Mouse (Mus musculus): ENCODE data around the gene 2010315B03Rik. TPM values are rescaled to one million over a fixed set of nuclear protein-coding genes. Genes with fewer than 3 reads are reported as not detected.
A peak's percentile ranks its signal among the peaks of the same experiment; 100 is the strongest.

The 2010315B03Rik gene
- polyA plus RNA-seq (2012; rRNA removed): 11.0 and 12.2 TPM in 2 replicates

GRCm38 (mm10) chr9:124312171-124313142 lies at the start of gene 2010315B03Rik:
2010315B03Rik (minus strand) TSS chr9:124312696.
- TF ChIP-seq POLR2A (IDR thresholded peaks at IDR 0.05; ENCODE audit: borderline replicate concordance, extremely low read depth, insufficient read depth, insufficient read length, poor library complexity, severe bottlenecking) (peak; percentile 34; the same call in 1 of the 2 replicates), CTCF (IDR thresholded peaks at IDR 0.05; ENCODE audit: borderline replicate concordance, extremely low read depth, insufficient read depth, insufficient read length) (no peak; the same call in 1 of the 2 replicates)
- DNase-seq (ENCODE audit: low read depth): peak; percentile 95

DNA sequence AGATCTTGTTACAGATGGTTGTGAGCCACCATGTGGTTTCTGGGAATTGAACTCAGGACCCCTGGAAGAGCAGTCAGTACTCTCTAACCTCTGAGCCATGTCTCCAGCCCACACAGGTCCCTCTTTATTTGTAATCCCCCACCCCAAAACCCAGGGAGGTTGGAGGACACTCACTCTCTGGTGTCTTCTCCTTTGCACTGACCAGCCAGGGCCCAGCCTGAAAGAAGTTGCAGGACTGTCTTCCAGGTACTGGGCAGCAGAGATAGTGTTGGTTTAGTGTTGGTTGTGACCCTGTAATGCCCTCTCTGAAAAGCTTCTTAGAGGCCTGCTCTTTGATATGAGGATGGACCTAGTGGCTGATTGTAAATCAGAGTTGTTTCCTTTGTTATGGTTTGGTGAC lies 994 bp downstream of the 2010315B03Rik start:
- TF ChIP-seq POLR2A (IDR thresholded peaks at IDR 0.05; ENCODE audit: borderline replicate concordance, extremely low read depth, insufficient read depth, insufficient read length, poor library complexity, severe bottlenecking) (no peak), CTCF (IDR thresholded peaks at IDR 0.05; ENCODE audit: borderline replicate concordance, extremely low read depth, insufficient read depth, insufficient read length) (no peak)

DNA sequence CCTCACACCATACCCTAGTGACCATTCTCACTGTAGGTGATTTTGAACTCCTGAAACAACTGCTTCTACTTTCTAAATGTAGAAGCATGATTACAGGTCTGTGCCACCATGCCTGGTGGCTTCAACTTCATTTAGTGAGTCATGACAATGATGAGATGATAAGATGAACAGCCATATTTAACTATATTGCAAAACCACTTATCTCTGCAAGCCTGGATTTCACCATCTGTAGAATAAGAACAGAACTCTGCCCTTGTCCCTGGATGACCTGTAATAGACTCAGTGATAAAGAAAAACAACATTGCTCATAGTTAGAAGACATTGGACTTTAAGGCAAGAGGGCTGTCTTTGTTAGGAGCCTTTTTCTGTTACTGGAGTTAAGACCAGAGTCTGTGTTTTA lies 24.2 kb downstream of the 2010315B03Rik start:
- no peak for DNase-seq (ENCODE audit: low read depth)
- TF ChIP-seq CTCF (IDR thresholded peaks at IDR 0.05; ENCODE audit: borderline replicate concordance, extremely low read depth, insufficient read depth, insufficient read length) (no peak), POLR2A (IDR thresholded peaks at IDR 0.05; ENCODE audit: borderline replicate concordance, extremely low read depth, insufficient read depth, insufficient read length, poor library complexity, severe bottlenecking) (no peak)

More for the DNA sequence above, 994 bp downstream of the 2010315B03Rik start:
- no peak for DNase-seq (ENCODE audit: low read depth)

- peak; percentile 97 for DNase-seq (ENCODE audit: low read depth)
- TF ChIP-seq CTCF (IDR thresholded peaks at IDR 0.05; ENCODE audit: borderline replicate concordance, extremely low read depth, insufficient read depth, insufficient read length) (no peak), POLR2A (IDR thresholded peaks at IDR 0.05; ENCODE audit: borderline replicate concordance, extremely low read depth, insufficient read depth, insufficient read length, poor library complexity, severe bottlenecking) (peak; percentile 63; the same call in 1 of the 2 replicates)
Observed at GRCm38 (mm10) chr9:124281912-124282686, 30.4 kb downstream of the 2010315B03Rik start.

- TF ChIP-seq POLR2A (IDR thresholded peaks at IDR 0.05; ENCODE audit: borderline replicate concordance, extremely low read depth, insufficient read depth, insufficient read length, poor library complexity, severe bottlenecking) (no peak), CTCF (IDR thresholded peaks at IDR 0.05; ENCODE audit: borderline replicate concordance, extremely low read depth, insufficient read depth, insufficient read length) (no peak)
- peak; percentile 44 for DNase-seq (ENCODE audit: low read depth)
Observed at GRCm38 (mm10) chr9:124281448-124281791, 31.1 kb downstream of the 2010315B03Rik start.

GRCm38 (mm10) chr9:124280576-124281447 lies 31.7 kb downstream of the 2010315B03Rik start:
- TF ChIP-seq POLR2A (IDR thresholded peaks at IDR 0.05; ENCODE audit: borderline replicate concordance, extremely low read depth, insufficient read depth, insufficient read length, poor library complexity, severe bottlenecking): no peak
- DNase-seq (ENCODE audit: low read depth): peak; percentile 5

DNA sequence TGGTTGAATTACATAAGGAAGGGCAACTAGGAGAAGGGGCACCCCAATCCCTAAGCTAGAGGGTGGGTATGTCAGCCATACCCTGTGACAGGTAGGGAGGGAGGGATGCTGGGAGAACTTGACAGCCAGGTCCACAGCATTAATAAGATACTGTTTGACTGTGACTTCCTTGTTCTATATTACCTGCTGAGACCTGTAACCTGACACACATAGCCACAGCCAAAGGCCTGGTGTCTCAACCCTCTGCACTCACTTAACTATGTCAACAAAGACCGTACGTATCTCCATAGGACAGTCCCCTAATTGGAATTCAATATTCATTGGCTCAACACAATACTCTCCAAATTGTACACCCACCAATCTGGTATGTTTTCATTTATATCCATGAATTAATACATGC lies 33.2 kb downstream of the 2010315B03Rik start:
- DNase-seq (ENCODE audit: low read depth): no peak
- TF ChIP-seq CTCF (IDR thresholded peaks at IDR 0.05; ENCODE audit: borderline replicate concordance, extremely low read depth, insufficient read depth, insufficient read length) (no peak), POLR2A (IDR thresholded peaks at IDR 0.05; ENCODE audit: borderline replicate concordance, extremely low read depth, insufficient read depth, insufficient read length, poor library complexity, severe bottlenecking) (no peak)

DNA sequence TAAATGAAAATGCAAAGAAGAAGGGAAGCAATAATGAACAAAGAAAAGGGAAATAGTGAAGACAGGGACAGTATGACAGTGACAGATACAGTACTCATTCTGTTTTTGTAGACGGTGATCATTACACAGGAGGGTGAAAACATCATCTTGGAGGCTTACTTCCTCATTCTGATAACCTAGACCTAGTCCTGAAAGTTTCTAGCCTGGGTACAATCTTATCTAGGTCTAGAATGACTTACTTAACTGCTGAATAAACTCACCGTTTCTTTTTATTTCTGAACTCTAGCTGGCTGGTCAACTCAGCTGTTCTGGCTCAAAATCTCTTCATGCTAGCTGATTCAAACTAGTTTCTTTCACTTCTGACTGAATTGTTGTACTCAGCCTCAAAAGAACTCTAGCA lies 37.4 kb downstream of the 2010315B03Rik start:
- no peak for DNase-seq (ENCODE audit: low read depth)
- TF ChIP-seq CTCF (IDR thresholded peaks at IDR 0.05; ENCODE audit: borderline replicate concordance, extremely low read depth, insufficient read depth, insufficient read length) (no peak), POLR2A (IDR thresholded peaks at IDR 0.05; ENCODE audit: borderline replicate concordance, extremely low read depth, insufficient read depth, insufficient read length, poor library complexity, severe bottlenecking) (no peak)

GRCm38 (mm10) chr9:124273172-124273571 lies 39.3 kb downstream of the 2010315B03Rik start:
- DNase-seq (ENCODE audit: low read depth): peak; percentile 70
- TF ChIP-seq CTCF (IDR thresholded peaks at IDR 0.05; ENCODE audit: borderline replicate concordance, extremely low read depth, insufficient read depth, insufficient read length): no peak
- TF ChIP-seq POLR2A (IDR thresholded peaks at IDR 0.05; ENCODE audit: borderline replicate concordance, extremely low read depth, insufficient read depth, insufficient read length, poor library complexity, severe bottlenecking): no peak

- peak; percentile 94 for DNase-seq (ENCODE audit: low read depth)
- no peak for TF ChIP-seq POLR2A (IDR thresholded peaks at IDR 0.05; ENCODE audit: borderline replicate concordance, extremely low read depth, insufficient read depth, insufficient read length, poor library complexity, severe bottlenecking)
- no peak for TF ChIP-seq CTCF (IDR thresholded peaks at IDR 0.05; ENCODE audit: borderline replicate concordance, extremely low read depth, insufficient read depth, insufficient read length)
Observed at GRCm38 (mm10) chr9:124267929-124268328, 44.6 kb downstream of the 2010315B03Rik start.
